Mouse (Mus musculus): ENCODE measurements around the gene Rhox4g. TPM values are rescaled to one million over a fixed set of nuclear protein-coding genes. Genes with fewer than 3 reads are reported as not detected.

The Rhox4g gene
- total and polyA plus RNA-seq, 2 experiments: not detected

Other genes starting within 250 kb of the Rhox4g start
- not detected in 2 replicates for gene Rhox2b, start 239.3 kb downstream of the Rhox4g start, total RNA-seq (2014; rRNA removed)
- gene Rhox2b, start 239.3 kb downstream of the Rhox4g start, polyA plus RNA-seq (2012; rRNA removed): not detected in 2 replicates
- gene Rhox4b, start 218.8 kb downstream of the Rhox4g start, total RNA-seq (2014; rRNA removed): not detected in 2 replicates
- not detected in 2 replicates for gene Rhox4b, start 218.8 kb downstream of the Rhox4g start, polyA plus RNA-seq (2012; rRNA removed)
- gene Rhox2c, start 197.6 kb downstream of the Rhox4g start, total RNA-seq (2014; rRNA removed): not detected in 2 replicates
- gene Rhox2c, start 197.6 kb downstream of the Rhox4g start, polyA plus RNA-seq (2012; rRNA removed): not detected in 2 replicates
- not detected in 2 replicates for gene Rhox3c, start 192.7 kb downstream of the Rhox4g start, total RNA-seq (2014; rRNA removed)
- not detected in 2 replicates for gene Rhox3c, start 192.7 kb downstream of the Rhox4g start, polyA plus RNA-seq (2012; rRNA removed)
- gene Rhox4c, start 171.0 kb downstream of the Rhox4g start, total RNA-seq (2014; rRNA removed): not detected in 2 replicates
- not detected in 2 replicates for gene Rhox4c, start 171.0 kb downstream of the Rhox4g start, polyA plus RNA-seq (2012; rRNA removed)
- gene Rhox2d, start 157.9 kb downstream of the Rhox4g start, total RNA-seq (2014; rRNA removed): not detected in 2 replicates
- not detected in 2 replicates for gene Rhox2d, start 157.9 kb downstream of the Rhox4g start, polyA plus RNA-seq (2012; rRNA removed)
- gene Rhox4d, start 137.0 kb downstream of the Rhox4g start, total RNA-seq (2014; rRNA removed): not detected in 2 replicates
- gene Rhox4d, start 137.0 kb downstream of the Rhox4g start, polyA plus RNA-seq (2012; rRNA removed): not detected in 2 replicates
- gene Rhox2e, start 120.9 kb downstream of the Rhox4g start, total RNA-seq (2014; rRNA removed): not detected in 2 replicates
- not detected in 2 replicates for gene Rhox2e, start 120.9 kb downstream of the Rhox4g start, polyA plus RNA-seq (2012; rRNA removed)
- not detected in 2 replicates for gene Rhox3e, start 109.3 kb downstream of the Rhox4g start, total RNA-seq (2014; rRNA removed)
- gene Rhox3e, start 109.3 kb downstream of the Rhox4g start, polyA plus RNA-seq (2012; rRNA removed): not detected in 2 replicates
- not detected in 2 replicates for gene Rhox4e, start 93.9 kb downstream of the Rhox4g start, total RNA-seq (2014; rRNA removed)
- not detected in 2 replicates for gene Rhox4e, start 93.9 kb downstream of the Rhox4g start, polyA plus RNA-seq (2012; rRNA removed)
- gene Rhox2f, start 79.9 kb downstream of the Rhox4g start, total RNA-seq (2014; rRNA removed): not detected in 2 replicates
- not detected in 2 replicates for gene Rhox2f, start 79.9 kb downstream of the Rhox4g start, polyA plus RNA-seq (2012; rRNA removed)
- not detected in 2 replicates for gene Rhox3f, start 70.3 kb downstream of the Rhox4g start, total RNA-seq (2014; rRNA removed)
- gene Rhox3f, start 70.3 kb downstream of the Rhox4g start, polyA plus RNA-seq (2012; rRNA removed): not detected in 2 replicates
- not detected in 2 replicates for gene Rhox4f, start 43.6 kb downstream of the Rhox4g start, total RNA-seq (2014; rRNA removed)
- gene Rhox4f, start 43.6 kb downstream of the Rhox4g start, polyA plus RNA-seq (2012; rRNA removed): not detected in 2 replicates
- gene Rhox3g, start 22.7 kb downstream of the Rhox4g start, total RNA-seq (2014; rRNA removed): not detected in 2 replicates
- gene Rhox3g, start 22.7 kb downstream of the Rhox4g start, polyA plus RNA-seq (2012; rRNA removed): not detected in 2 replicates
- gene Rhox2g, start 7.9 kb downstream of the Rhox4g start, total RNA-seq (2014; rRNA removed): not detected in 2 replicates
- not detected in 2 replicates for gene Rhox2g, start 7.9 kb downstream of the Rhox4g start, polyA plus RNA-seq (2012; rRNA removed)
- not detected in 2 replicates for gene Rhox3h, start 17.4 kb upstream of the Rhox4g start, total RNA-seq (2014; rRNA removed)
- not detected in 2 replicates for gene Rhox3h, start 17.4 kb upstream of the Rhox4g start, polyA plus RNA-seq (2012; rRNA removed)
- not detected in 2 replicates for gene Rhox2h, start 21.9 kb upstream of the Rhox4g start, total RNA-seq (2014; rRNA removed)
- not detected in 2 replicates for gene Rhox2h, start 21.9 kb upstream of the Rhox4g start, polyA plus RNA-seq (2012; rRNA removed)
- 0.54 TPM in 1 of 2 replicates, not detected in the other for gene Rhox5, start 153.5 kb upstream of the Rhox4g start, total RNA-seq (2014; rRNA removed)
- not detected in 2 replicates for gene Rhox5, start 153.5 kb upstream of the Rhox4g start, polyA plus RNA-seq (2012; rRNA removed)
- not detected in 2 replicates for gene Rhox6, start 175.6 kb upstream of the Rhox4g start, total RNA-seq (2014; rRNA removed)
- gene Rhox6, start 175.6 kb upstream of the Rhox4g start, polyA plus RNA-seq (2012; rRNA removed): not detected in 2 replicates
- not detected in 2 replicates for gene Rhox7a, start 180.4 kb upstream of the Rhox4g start, total RNA-seq (2014; rRNA removed)
- not detected in 2 replicates for gene Rhox7a, start 180.4 kb upstream of the Rhox4g start, polyA plus RNA-seq (2012; rRNA removed)
- gene Rhox8, start 227.6 kb upstream of the Rhox4g start, total RNA-seq (2014; rRNA removed): not detected in 2 replicates
- gene Rhox8, start 227.6 kb upstream of the Rhox4g start, polyA plus RNA-seq (2012; rRNA removed): not detected in 2 replicates
- not detected in 2 replicates for gene Rhox7b, start 245.9 kb upstream of the Rhox4g start, total RNA-seq (2014; rRNA removed)
- not detected in 2 replicates for gene Rhox7b, start 245.9 kb upstream of the Rhox4g start, polyA plus RNA-seq (2012; rRNA removed)